Comparison of ENCODE assay signal across 20 mouse cellular contexts in the genomic region with DNA sequence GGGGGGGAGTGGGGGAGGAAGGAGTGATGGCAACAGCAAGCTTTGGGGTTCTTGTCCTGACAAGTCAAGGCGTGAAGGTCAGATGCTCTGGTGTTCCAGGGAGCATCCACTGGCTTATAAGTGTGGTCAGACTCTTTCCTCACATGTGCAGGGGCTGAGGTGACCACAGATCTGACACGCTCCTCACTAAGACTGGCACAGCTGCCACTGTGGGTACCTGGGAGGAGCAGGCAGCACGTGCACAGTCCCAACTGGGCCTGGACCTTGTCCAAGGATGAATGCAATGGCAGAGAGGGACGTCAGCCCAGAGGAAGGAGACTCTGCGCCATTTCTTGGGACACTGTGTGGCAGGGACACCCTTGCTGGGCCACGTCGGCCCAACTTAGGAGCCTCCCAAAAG. TPM values are rescaled to one million over a fixed set of nuclear protein-coding genes. Genes with fewer than 3 reads are reported as not detected.
DNase-seq lines count a peak whose midpoint lies in the region; ATAC-seq and TF ChIP-seq lines count a peak whose summit lies in the region.
"Had no signal": no experiment of that assay in that cellular context is flagged by ENCODE, and none has a peak within 500 bp of the region (broad histone marks: within the 10 kb centered on the region; RNA-seq: fewer than 3 reads in every experiment).

No protein-coding gene starts in this region.

- ATAC-seq in midbrain, postnatal 0 days (ENCODE audit: low FRiP score), result no peak
- ATAC-seq in embryonic facial prominence, embryonic 12.5 days (ENCODE audit: insufficient number of reproducible peaks, insufficient read depth, low FRiP score, low TSS enrichment), result no peak
- ATAC-seq in granulocyte monocyte progenitor cell, adult 5-6 weeks (replicated peaks; ENCODE audit: poor library complexity, severe bottlenecking), result 0 out of 2 replicates have a peak, but pooled peaks have one; percentile 22
- ATAC-seq in frontal cortex, adult (ENCODE audit: low TSS enrichment), result no peak
- ATAC-seq: forebrain, embryonic 14.5 days; forebrain, embryonic 16.5 days had no signal

- H3K4me1 ChIP-seq in midbrain, embryonic 10.5 days, result peaks cover 49% of the 10 kb centered on the region
- H3K4me1 ChIP-seq in midbrain, postnatal 0 days (ENCODE audit: insufficient read depth, low read length), result 0 out of 2 replicates have a peak, but pooled peaks cover 4% of the 10 kb centered on the region
- peaks cover 60% of the 10 kb centered on the region for H3K4me1 ChIP-seq in embryonic facial prominence, embryonic 10.5 days
- peaks cover 31% of the 10 kb centered on the region for H3K4me1 ChIP-seq in embryonic facial prominence, embryonic 12.5 days

- no peaks in the 10 kb centered on the region for H3K9me3 ChIP-seq in midbrain, embryonic 10.5 days (replicated peaks)
- no peaks in the 10 kb centered on the region for H3K9me3 ChIP-seq in midbrain, postnatal 0 days (ENCODE audit: low read length)
- no peaks in the 10 kb centered on the region for H3K9me3 ChIP-seq in embryonic facial prominence, embryonic 10.5 days
- H3K9me3 ChIP-seq in embryonic facial prominence, embryonic 12.5 days, result no peaks in the 10 kb centered on the region
- H3K9me3 ChIP-seq: embryonic facial prominence, embryonic 15.5 days; forebrain, embryonic 12.5 days had no signal

- peak overlapping the region; percentile 49; the same call in 1 of the 2 replicates for H3K27ac ChIP-seq in midbrain, embryonic 10.5 days (replicated peaks)
- no peak overlapping the region for H3K27ac ChIP-seq in midbrain, postnatal 0 days (ENCODE audit: low read depth, low read length)
- H3K27ac ChIP-seq in embryonic facial prominence, embryonic 10.5 days (replicated peaks), result peak overlapping the region; percentile 51; the same call in 1 of the 2 replicates
- peak overlapping the region; percentile 36; the same call in 1 of the 2 replicates for H3K27ac ChIP-seq in embryonic facial prominence, embryonic 12.5 days
- H3K27ac ChIP-seq: embryonic facial prominence, embryonic 15.5 days; forebrain, embryonic 12.5 days had no signal

- H3K4me2 ChIP-seq in midbrain, postnatal 0 days (ENCODE audit: low read depth, low read length, poor library complexity, severe bottlenecking), result no peak overlapping the region
- no peak overlapping the region for H3K4me2 ChIP-seq in embryonic facial prominence, embryonic 12.5 days (replicated peaks)
- H3K4me2 ChIP-seq: embryonic facial prominence, embryonic 15.5 days; forebrain, embryonic 12.5 days had no signal

- no peaks in the 10 kb centered on the region for H3K27me3 ChIP-seq in midbrain, embryonic 10.5 days (ENCODE audit: low read depth, poor library complexity, severe bottlenecking)
- H3K27me3 ChIP-seq in midbrain, postnatal 0 days (ENCODE audit: insufficient read depth, low read length), result no peaks in the 10 kb centered on the region
- no peaks in the 10 kb centered on the region for H3K27me3 ChIP-seq in embryonic facial prominence, embryonic 10.5 days (replicated peaks; ENCODE audit: low read depth, poor library complexity, severe bottlenecking)
- H3K27me3 ChIP-seq in embryonic facial prominence, embryonic 12.5 days, result no peaks in the 10 kb centered on the region
- H3K27me3 ChIP-seq: embryonic facial prominence, embryonic 15.5 days; forebrain, embryonic 12.5 days had no signal

- no peak overlapping the region for H3K9ac ChIP-seq in midbrain, postnatal 0 days (replicated peaks; ENCODE audit: low read length, poor library complexity, severe bottlenecking)
- no peak overlapping the region for H3K9ac ChIP-seq in embryonic facial prominence, embryonic 12.5 days
- H3K9ac ChIP-seq: embryonic facial prominence, embryonic 15.5 days; forebrain, embryonic 12.5 days had no signal

- no peak for DNase-seq in midbrain, embryonic 10.5 days (ENCODE audit: low spot score)
- no peak for DNase-seq in midbrain, postnatal 0 days (ENCODE audit: low spot score)
- no peak for DNase-seq in embryonic facial prominence, embryonic 10.5 days (ENCODE audit: low spot score)
- DNase-seq in cerebellum, adult 18-20 months, result no peak
- no peak for DNase-seq in left cerebral cortex, postnatal 10 days (ENCODE audit: extremely low spot score in 1 of 2, low spot score in 2 of 2)
- DNase-seq: adrenal gland, adult 2 months; adrenal gland, postnatal 10 days; adrenal gland, postnatal 25 days; cerebellum, adult 11 months; cerebellum, adult 2 months; cerebellum, adult 9-10 months; cerebellum, postnatal 25 days had no signal

- WGBS in midbrain, embryonic 10.5 days, result 93% methylated on average over 7 of the region's 7 CpGs
- WGBS in midbrain, postnatal 0 days, result 83% methylated on average over 7 of the region's 7 CpGs
- 84% methylated on average over 7 of the region's 7 CpGs for WGBS in embryonic facial prominence, embryonic 10.5 days
- WGBS in embryonic facial prominence, embryonic 12.5 days, result 81% methylated on average over 7 of the region's 7 CpGs

- no peak overlapping the region for H3K4me3 ChIP-seq in midbrain, embryonic 10.5 days
- no peak overlapping the region for H3K4me3 ChIP-seq in midbrain, postnatal 0 days (ENCODE audit: low read depth, low read length)
- no peak overlapping the region for H3K4me3 ChIP-seq in embryonic facial prominence, embryonic 10.5 days
- H3K4me3 ChIP-seq in embryonic facial prominence, embryonic 12.5 days, result no peak overlapping the region
- H3K4me3 ChIP-seq: embryonic facial prominence, embryonic 15.5 days; erythroblast, embryonic 14.5 days; forebrain, embryonic 12.5 days had no signal

- TF ChIP-seq CTCF in midbrain, postnatal 0 days (IDR thresholded peaks at IDR 0.05), result no peak

- intact Hi-C loops in left cerebral cortex, postnatal 10 days (cut with DNase I), result no loop called here

- no peaks in the 10 kb centered on the region for H3K36me3 ChIP-seq in midbrain, embryonic 10.5 days
- H3K36me3 ChIP-seq in midbrain, postnatal 0 days (ENCODE audit: insufficient read depth, low read length), result no peaks in the 10 kb centered on the region
- H3K36me3 ChIP-seq in embryonic facial prominence, embryonic 10.5 days (replicated peaks), result 0 out of 2 replicates have a peak, but pooled peaks cover 11% of the 10 kb centered on the region
- no peaks in the 10 kb centered on the region for H3K36me3 ChIP-seq in embryonic facial prominence, embryonic 12.5 days
- H3K36me3 ChIP-seq: embryonic facial prominence, embryonic 15.5 days; forebrain, embryonic 12.5 days had no signal

RNA-seq across cellular contexts. Expression of a gene that starts 52.8 kb away (rescaled TPM):
- 633 and 702 TPM in 2 replicates for polyA plus RNA-seq in midbrain, embryonic 10.5 days (2016; fragmentation: Nextera tagmentation; extraction: Ambion mirVana)
- total RNA-seq in midbrain, postnatal 0 days (2014; rRNA removed), result 917 and 1,042 TPM in 2 replicates
- polyA plus RNA-seq in midbrain, postnatal 0 days (2015; fragmentation: Nextera tagmentation; extraction: Ambion mirVana), result 320 and 347 TPM in 2 replicates
- 584 and 637 TPM in 2 replicates for polyA plus RNA-seq in embryonic facial prominence, embryonic 10.5 days (2016; fragmentation: Nextera tagmentation; extraction: Ambion mirVana)
- polyA plus RNA-seq in embryonic facial prominence, embryonic 12.5 days (2016; fragmentation: Nextera tagmentation; extraction: Ambion mirVana), result 777 and 801 TPM in 2 replicates
- 263 and 299 TPM in 2 replicates for total RNA-seq in granulocyte monocyte progenitor cell, adult 5-6 weeks (2014; fragmentation: Nextera tagmentation)
- 436 and 469 TPM in 2 replicates for total RNA-seq in granulocyte monocyte progenitor cell, adult 5-6 weeks (2017)
- total RNA-seq in left cerebral cortex, postnatal 10 days (2021), result 100 to 1,000 TPM; 681 to 724 TPM
